Mouse (Mus musculus) limb, embryonic 13.5 days (tissue): ENCODE results near the gene Spock1. TPM values are rescaled to one million over a fixed set of nuclear protein-coding genes. Genes with fewer than 3 reads are reported as not detected.

Experiments
- ATAC-seq: fragments of 200-750 bp; cut with Nextera tagmentation; 2 replicates; pipeline ENCODE4 v1.8.0; 2017; ENCODE audit warnings: low read depth, moderate number of reproducible peaks, moderate TSS enrichment; ENCODE audit not compliant: low FRiP score
- H3K27ac ChIP-seq: fragments of 300-500 bp; sonication (generic); 2 replicates; pipeline ENCODE4 v1.5.1; 2015; ENCODE audit warnings: inconsistent platforms, mild to moderate bottlenecking, moderate library complexity
- H3K27me3 ChIP-seq: fragments of 300-500 bp; sonication (generic); 2 replicates; pipeline ENCODE4 v1.6.1; 2015; ENCODE audit warnings: mild to moderate bottlenecking, inconsistent platforms
- H3K36me3 ChIP-seq: fragments of 300-500 bp; sonication (generic); 2 replicates; pipeline ENCODE4 v1.6.1; 2015; ENCODE audit warnings: inconsistent platforms, mild to moderate bottlenecking, moderate library complexity
- H3K4me1 ChIP-seq: fragments of 300-500 bp; sonication (generic); 2 replicates; pipeline ENCODE4 v1.6.1; 2015; ENCODE audit warnings: inconsistent platforms
- H3K4me2 ChIP-seq: fragments of 300-500 bp; sonication (generic); replicated peaks from 2 replicates; pipeline ENCODE4 v1.6.1; 2015; ENCODE audit warnings: inconsistent platforms, mild to moderate bottlenecking, moderate library complexity
- H3K4me3 ChIP-seq: fragments of 300-500 bp; sonication (generic); 2 replicates; pipeline ENCODE4 v1.5.1; 2015; ENCODE audit warnings: moderate library complexity, mild to moderate bottlenecking, inconsistent platforms
- H3K9ac ChIP-seq: fragments of 300-500 bp; sonication (generic); 2 replicates; pipeline ENCODE4 v1.6.1; 2015; ENCODE audit warnings: mild to moderate bottlenecking, inconsistent platforms
- H3K9me3 ChIP-seq: fragments of 300-500 bp; sonication (generic); 2 replicates; pipeline ENCODE4 v1.6.1; 2016; ENCODE audit warnings: inconsistent platforms
- WGBS: fragments of 180-500 bp; shearing (Covaris S2); methylation state at CpG from one replicate; pipeline ENCODE4 v1.1.7; 2015; 5-methylcytosine and 5-hydroxymethylcytosine counted together
- polyA plus RNA-seq: library from polyadenylated mRNA; unstranded; fragments of >200 nt; fragmentation: Nextera tagmentation; extraction: Ambion mirVana; gene quantifications from 2 replicates; pipeline ENCODE4 v1.2.1, GENCODE M21; 2015

Spock1 gene
- polyA plus RNA-seq, 1 experiment from 2014 or later = 2.4 TPM

DNA sequence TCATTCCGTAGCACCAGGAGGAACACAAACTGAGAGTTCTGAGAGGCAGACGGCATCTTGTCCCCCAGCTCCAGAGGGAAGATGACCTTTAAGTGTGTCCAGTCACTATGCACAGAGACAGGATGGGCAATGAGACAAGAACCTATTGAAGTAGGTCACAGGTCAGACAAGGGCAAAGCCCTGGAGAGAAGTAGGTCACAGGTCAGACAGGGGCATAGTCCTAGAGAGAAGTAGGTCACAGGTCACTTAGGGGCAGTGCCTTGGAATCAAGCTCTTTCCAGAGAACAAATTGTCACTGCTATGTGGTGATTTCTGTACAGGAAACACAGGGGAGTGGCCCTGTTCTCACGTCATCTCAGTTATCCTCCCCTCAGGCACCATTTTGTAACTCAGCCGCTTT, 334.6 kb downstream of the Spock1 start:
- WGBS = 62% methylated on average over 4 of the region's 4 CpGs
- Histone ChIP-seq H3K9ac (no peak overlapping the region), H3K4me2 (no peak overlapping the region), H3K27me3 (no peaks in the 10 kb centered on the region), H3K9me3 (no peaks in the 10 kb centered on the region), H3K4me3 (no peak overlapping the region), H3K36me3 (no peaks in the 10 kb centered on the region), H3K27ac (no peak overlapping the region), H3K4me1 (no peaks in the 10 kb centered on the region)
- no peak for ATAC-seq

DNA sequence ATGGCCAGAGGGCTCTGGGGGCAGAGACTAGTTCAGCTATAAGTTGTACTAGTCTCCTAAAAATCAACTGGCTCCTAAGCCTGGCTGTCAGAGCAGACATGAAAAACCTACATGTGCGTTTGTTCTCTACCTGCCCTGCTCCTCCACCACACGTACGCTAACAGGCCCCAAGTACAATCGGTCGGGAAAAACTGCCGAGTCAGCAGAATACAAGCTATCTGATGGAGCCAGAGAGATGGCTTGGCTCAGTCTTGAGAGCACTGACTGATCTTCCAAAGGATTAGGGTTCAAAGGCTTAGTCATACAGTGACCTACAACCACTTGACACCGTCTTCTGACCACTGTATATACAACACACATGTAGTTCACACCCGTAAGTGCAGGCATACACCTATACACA, 339.7 kb downstream of the Spock1 start:
- Histone ChIP-seq H3K9ac (no peak overlapping the region), H3K4me3 (no peak overlapping the region), H3K36me3 (no peaks in the 10 kb centered on the region), H3K27me3 (no peaks in the 10 kb centered on the region), H3K4me1 (no peaks in the 10 kb centered on the region), H3K4me2 (no peak overlapping the region), H3K27ac (no peak overlapping the region), H3K9me3 (no peaks in the 10 kb centered on the region)
- 91% methylated on average over 8 of the region's 8 CpGs for WGBS
- no peak for ATAC-seq

DNA sequence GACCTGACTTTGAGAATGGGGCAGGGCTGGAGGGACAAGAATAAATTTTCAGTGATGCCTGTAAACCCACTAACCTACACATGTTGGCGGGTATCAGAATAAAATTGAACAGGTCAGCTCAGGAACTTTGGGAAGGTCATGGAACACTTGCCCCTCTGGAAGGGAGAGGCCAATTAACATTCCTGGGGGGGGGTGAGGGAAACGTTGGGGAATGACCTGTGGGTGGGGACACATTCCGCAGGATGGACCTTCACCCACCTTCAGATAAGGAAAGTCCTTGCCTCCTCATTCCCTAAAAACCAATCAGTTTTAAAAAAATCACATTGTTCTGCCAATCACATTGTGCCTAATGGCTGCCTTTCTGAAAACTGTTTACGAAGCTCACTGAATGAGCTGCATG, 352.9 kb downstream of the Spock1 start:
- no peaks in the 10 kb centered on the region for H3K27me3 ChIP-seq
- ATAC-seq = no peak
- no peak overlapping the region for H3K27ac ChIP-seq
- H3K9ac ChIP-seq = no peak overlapping the region
- H3K4me3 ChIP-seq = no peak overlapping the region
- H3K4me1 ChIP-seq = no peaks in the 10 kb centered on the region
- no peaks in the 10 kb centered on the region; the same call in 1 of the 2 replicates for H3K9me3 ChIP-seq
- no peaks in the 10 kb centered on the region for H3K36me3 ChIP-seq
- H3K4me2 ChIP-seq = no peak overlapping the region
- WGBS = 35% methylated on average over 4 of the region's 4 CpGs

DNA sequence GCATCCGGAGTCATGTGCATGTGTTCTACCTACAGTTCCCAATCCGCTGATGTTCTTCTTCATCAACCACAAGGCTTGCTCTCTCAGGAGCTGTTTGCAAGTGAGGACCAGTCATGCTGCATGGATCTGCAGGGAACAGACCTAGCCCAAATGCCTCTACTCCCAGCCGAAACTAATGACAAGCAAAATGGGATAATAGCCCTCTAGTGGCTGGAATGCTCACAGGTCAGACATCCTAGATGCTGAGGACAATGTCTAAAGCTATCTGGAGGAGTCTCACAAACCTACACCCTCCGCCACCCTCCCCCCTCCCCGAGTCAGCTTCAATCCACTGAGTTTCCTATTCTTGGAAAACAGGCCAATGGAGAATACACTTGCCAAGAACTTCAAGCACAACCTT, 358.4 kb downstream of the Spock1 start:
- H3K9ac ChIP-seq = no peak overlapping the region
- no peak overlapping the region for H3K4me2 ChIP-seq
- H3K4me3 ChIP-seq = no peak overlapping the region
- peaks cover 11% of the 10 kb centered on the region for H3K4me1 ChIP-seq
- H3K9me3 ChIP-seq = no peaks in the 10 kb centered on the region
- no peaks in the 10 kb centered on the region for H3K27me3 ChIP-seq
- no peaks in the 10 kb centered on the region for H3K36me3 ChIP-seq
- no peak for ATAC-seq
- 24% methylated on average over 5 of the region's 5 CpGs for WGBS
- no peak overlapping the region for H3K27ac ChIP-seq

DNA sequence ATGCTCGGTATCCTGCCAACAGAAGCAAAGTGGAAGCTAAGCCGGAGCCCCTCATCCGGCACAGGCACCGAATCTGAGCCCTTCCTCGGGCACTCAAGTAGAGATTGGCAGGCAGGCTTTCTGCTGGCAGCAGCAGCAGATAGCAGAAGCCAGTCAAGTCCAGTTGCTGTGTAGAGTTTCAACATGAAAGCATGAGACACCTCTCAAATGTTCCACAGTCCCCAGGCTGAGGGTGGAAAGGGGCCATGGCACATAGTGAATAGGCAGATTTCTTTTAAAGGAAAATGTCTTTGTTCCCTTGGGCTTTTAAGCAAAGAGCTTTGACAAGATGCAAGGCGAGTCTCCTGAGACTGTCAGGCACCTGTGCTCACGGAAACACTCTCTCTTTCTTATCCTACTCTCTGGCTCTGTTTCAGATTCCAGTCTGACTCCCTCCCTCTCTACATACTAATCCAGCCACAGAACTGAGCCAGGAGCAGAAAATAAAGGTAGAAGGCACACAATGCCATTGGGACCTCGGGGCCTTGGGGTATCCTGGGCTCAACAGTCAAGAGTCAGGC, 371.1 kb downstream of the Spock1 start:
- Histone ChIP-seq H3K27ac (no peak overlapping the region), H3K36me3 (no peaks in the 10 kb centered on the region), H3K9ac (no peak overlapping the region), H3K27me3 (no peaks in the 10 kb centered on the region), H3K4me2 (no peak overlapping the region), H3K4me3 (no peak overlapping the region), H3K9me3 (no peaks in the 10 kb centered on the region), H3K4me1 (0 out of 2 replicates have a peak, but pooled peaks cover 11% of the 10 kb centered on the region)
- ATAC-seq = no peak
- 72% methylated on average over 8 of the region's 8 CpGs for WGBS

DNA sequence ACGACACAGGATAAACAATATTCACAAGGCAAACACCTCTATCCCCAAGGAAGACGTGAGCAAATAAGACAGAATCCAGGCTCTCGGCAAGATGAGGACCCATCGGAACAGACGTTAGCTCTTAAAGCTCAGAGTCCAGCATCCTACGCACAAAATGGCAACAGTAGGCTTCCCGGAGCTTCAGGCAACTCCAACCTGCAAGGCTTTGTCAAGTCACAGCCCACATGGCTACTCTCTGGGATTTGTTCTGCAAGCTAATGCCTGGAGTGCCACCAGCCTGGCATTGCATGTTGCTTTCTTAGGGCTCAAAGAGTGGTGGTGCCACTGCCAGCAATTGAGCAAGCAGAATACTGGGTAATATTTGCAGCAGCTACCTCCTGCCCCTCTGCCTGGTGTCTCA, 373.8 kb downstream of the Spock1 start:
- Histone ChIP-seq H3K4me3 (no peak overlapping the region), H3K27me3 (peaks cover 10% of the 10 kb centered on the region; the same call in 1 of the 2 replicates), H3K9ac (no peak overlapping the region), H3K4me1 (no peaks in the 10 kb centered on the region), H3K4me2 (no peak overlapping the region), H3K36me3 (no peaks in the 10 kb centered on the region), H3K27ac (no peak overlapping the region), H3K9me3 (no peaks in the 10 kb centered on the region)
- WGBS = 61% methylated on average over 7 of the region's 7 CpGs
- ATAC-seq = no peak

DNA sequence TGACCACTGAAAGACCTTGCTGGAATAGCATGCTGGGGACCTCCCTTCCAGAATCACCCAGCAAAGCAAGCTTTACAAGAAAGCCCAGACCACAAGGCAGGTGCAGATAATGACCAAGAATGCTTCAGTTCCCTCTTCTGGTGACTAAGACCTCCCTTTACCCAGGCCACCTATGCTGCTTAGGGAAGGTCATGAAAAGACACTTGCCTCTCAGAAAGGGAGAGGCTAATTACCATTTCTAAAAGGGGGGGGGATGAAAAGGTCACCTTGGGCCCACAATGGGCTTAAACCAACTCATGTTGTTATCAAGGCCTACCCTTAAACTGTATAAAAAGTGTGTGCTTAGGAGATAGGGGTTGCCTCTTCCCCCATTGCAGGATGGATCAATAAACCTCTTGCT, 382.2 kb downstream of the Spock1 start:
- Histone ChIP-seq H3K9ac (no peak overlapping the region), H3K27me3 (peaks cover 10% of the 10 kb centered on the region; the same call in 1 of the 2 replicates), H3K9me3 (peaks cover 5% of the 10 kb centered on the region; the same call in 1 of the 2 replicates), H3K36me3 (no peaks in the 10 kb centered on the region), H3K4me3 (no peak overlapping the region), H3K4me1 (peaks cover 6% of the 10 kb centered on the region; the same call in 1 of the 2 replicates), H3K27ac (no peak overlapping the region), H3K4me2 (no peak overlapping the region)
- no peak for ATAC-seq

DNA sequence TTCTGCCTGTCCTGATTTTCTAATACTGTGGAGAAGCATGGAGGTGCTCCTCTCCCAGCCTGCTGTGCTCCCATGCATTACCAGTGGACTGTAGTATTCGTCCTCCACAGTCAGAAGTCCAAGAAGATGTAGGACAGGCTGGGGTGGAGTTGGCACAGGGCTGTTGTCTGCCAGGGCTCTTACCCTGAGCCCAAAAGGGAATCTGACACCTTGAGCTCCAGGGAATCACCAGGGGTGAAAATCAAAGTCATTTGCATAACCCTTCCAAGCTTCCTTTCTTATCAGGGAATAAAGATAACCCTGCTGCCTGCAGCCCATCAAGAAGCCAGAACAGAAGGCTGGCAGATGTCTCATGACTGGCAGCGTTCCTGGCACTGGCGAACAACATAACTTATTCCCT, 383.6 kb downstream of the Spock1 start:
- ATAC-seq = no peak
- no peak overlapping the region for H3K4me2 ChIP-seq
- peaks cover 5% of the 10 kb centered on the region; the same call in 1 of the 2 replicates for H3K9me3 ChIP-seq
- H3K36me3 ChIP-seq = no peaks in the 10 kb centered on the region
- no peak overlapping the region for H3K9ac ChIP-seq
- no peak overlapping the region for H3K27ac ChIP-seq
- peaks cover 2% of the 10 kb centered on the region; the same call in 1 of the 2 replicates for H3K27me3 ChIP-seq
- H3K4me1 ChIP-seq = peaks cover 10% of the 10 kb centered on the region; the same call in 1 of the 2 replicates
- no peak overlapping the region for H3K4me3 ChIP-seq
- 87% methylated on average over 3 of the region's 3 CpGs for WGBS

DNA sequence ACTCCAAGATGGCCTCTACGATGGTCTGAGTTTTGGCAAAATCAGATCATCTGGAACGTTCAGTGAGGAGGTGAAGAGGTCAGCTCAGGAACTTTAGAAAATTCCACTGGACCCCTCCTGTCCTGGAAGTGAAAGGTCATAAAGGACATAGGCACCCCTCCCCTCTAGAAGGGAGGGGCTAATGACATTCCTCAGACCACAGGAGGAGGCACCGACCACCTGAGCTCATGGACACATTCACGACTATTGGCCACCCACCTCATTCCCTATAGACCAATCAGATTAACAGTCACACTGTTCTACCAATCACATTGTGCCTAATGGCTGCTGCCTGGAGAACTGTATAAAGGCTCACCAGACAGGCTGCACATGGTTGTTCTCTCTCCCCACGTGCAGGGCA, 384.8 kb downstream of the Spock1 start:
- Histone ChIP-seq H3K9me3 (peaks cover 5% of the 10 kb centered on the region; the same call in 1 of the 2 replicates), H3K4me1 (peaks cover 12% of the 10 kb centered on the region; the same call in 1 of the 2 replicates), H3K27ac (no peak overlapping the region), H3K9ac (no peak overlapping the region), H3K27me3 (no peaks in the 10 kb centered on the region), H3K4me3 (no peak overlapping the region), H3K4me2 (no peak overlapping the region), H3K36me3 (no peaks in the 10 kb centered on the region)
- no peak for ATAC-seq
- WGBS = 72% methylated on average over 5 of the region's 5 CpGs

DNA sequence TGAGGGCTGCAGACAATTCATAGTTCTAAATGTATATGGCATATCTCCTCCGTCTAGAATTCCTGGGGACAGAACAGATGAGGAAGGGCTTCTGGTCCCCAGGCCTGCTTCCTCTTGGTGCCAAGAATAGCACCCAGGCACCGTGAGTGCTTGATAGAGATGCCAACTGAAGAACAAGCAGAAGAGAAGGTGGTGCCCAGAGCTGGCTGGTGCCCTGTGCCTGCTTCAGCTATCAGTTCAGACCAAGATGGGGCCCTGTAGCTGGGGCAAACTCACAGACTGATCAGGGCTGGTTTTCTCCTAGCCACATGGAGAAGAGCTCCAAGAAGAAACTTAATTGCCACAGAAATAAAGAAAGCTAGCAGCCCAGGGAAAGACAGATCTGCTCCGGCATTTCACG, 385.8 kb downstream of the Spock1 start:
- Histone ChIP-seq H3K4me2 (no peak overlapping the region), H3K27ac (no peak overlapping the region), H3K9ac (no peak overlapping the region), H3K4me3 (no peak overlapping the region), H3K9me3 (peaks cover 5% of the 10 kb centered on the region; the same call in 1 of the 2 replicates), H3K4me1 (peaks cover 18% of the 10 kb centered on the region; the same call in 1 of the 2 replicates), H3K27me3 (no peaks in the 10 kb centered on the region), H3K36me3 (no peaks in the 10 kb centered on the region)
- WGBS = 82% methylated on average over 4 of the region's 4 CpGs
- ATAC-seq = no peak

DNA sequence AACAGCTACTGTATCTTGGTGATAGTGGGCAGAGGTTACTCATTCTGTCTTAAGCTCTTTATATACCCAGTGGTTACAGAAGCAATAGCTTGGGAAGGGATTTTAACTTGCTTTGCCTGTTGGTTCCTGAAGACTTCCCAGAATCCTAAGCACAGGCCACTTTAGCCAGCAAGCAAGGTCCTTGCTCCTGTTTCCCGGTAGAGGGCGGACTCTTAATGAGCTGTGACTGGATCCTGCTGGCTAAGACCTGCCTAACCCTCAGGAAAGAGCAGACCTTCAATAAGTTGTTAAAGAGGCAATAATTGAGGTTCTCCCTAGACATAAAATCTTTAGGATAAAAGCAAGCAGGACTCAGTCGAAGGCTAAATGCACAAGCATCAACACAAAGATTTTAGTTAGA, 387.0 kb downstream of the Spock1 start:
- H3K4me3 ChIP-seq = no peak overlapping the region
- H3K4me2 ChIP-seq = no peak overlapping the region
- H3K9ac ChIP-seq = no peak overlapping the region
- H3K27ac ChIP-seq = no peak overlapping the region
- peaks cover 18% of the 10 kb centered on the region; the same call in 1 of the 2 replicates for H3K4me1 ChIP-seq
- WGBS = 4% methylated on average over 3 of the region's 3 CpGs
- H3K36me3 ChIP-seq = no peaks in the 10 kb centered on the region
- peaks cover 5% of the 10 kb centered on the region; the same call in 1 of the 2 replicates for H3K9me3 ChIP-seq
- no peaks in the 10 kb centered on the region for H3K27me3 ChIP-seq
- no peak for ATAC-seq

DNA sequence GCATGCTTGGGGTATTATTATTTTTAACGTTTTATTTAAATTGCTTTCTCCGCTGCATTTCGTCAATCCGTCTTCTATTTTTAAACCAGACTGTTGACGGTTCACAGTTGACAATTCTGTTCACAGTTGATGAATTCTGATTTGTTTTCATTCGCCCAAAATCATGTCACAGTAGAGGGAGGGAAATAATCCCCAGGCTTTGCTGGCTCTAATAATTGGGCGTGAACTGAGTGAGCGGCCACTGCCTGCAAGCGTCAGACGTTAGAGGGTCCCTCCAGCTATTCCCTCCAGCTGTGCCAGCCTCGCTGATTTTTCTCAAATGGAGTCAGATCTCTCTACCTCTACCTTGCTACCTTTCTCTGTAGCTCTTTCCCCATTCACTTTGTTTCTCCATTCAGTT, 388.3 kb downstream of the Spock1 start:
- Histone ChIP-seq H3K9me3 (peaks cover 5% of the 10 kb centered on the region; the same call in 1 of the 2 replicates), H3K4me2 (no peak overlapping the region), H3K4me1 (peaks cover 21% of the 10 kb centered on the region; the same call in 1 of the 2 replicates), H3K27me3 (no peaks in the 10 kb centered on the region), H3K36me3 (no peaks in the 10 kb centered on the region), H3K27ac (no peak overlapping the region), H3K9ac (no peak overlapping the region), H3K4me3 (no peak overlapping the region)
- 59% methylated on average over 11 of the region's 11 CpGs for WGBS
- ATAC-seq = no peak

DNA sequence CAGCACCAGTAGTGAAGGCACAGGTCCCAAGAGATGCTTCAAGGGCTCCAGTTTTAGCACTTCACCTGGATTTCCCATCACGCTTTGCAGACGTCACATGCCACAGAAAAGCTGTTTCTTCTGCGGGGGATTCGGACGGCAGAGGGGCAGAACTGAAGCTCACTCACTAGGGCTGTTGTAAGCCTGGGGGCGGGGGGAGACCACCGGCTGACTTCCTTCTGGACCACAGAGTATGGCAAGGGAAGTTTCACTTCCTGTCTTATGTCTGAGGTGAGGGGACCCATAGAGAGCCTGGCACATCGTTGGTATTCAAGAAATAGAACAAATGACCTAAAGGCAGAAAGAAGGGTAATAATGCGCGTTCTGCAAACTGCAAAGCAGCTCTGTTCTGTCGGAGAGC, 392.4 kb downstream of the Spock1 start:
- ATAC-seq = no peak
- Histone ChIP-seq H3K36me3 (no peaks in the 10 kb centered on the region), H3K27ac (no peak overlapping the region), H3K9me3 (no peaks in the 10 kb centered on the region), H3K4me1 (peaks cover 24% of the 10 kb centered on the region), H3K4me2 (no peak overlapping the region), H3K4me3 (no peak overlapping the region), H3K9ac (no peak overlapping the region), H3K27me3 (no peaks in the 10 kb centered on the region)
- WGBS = 70% methylated on average over 11 of the region's 11 CpGs
